Mouse (Mus musculus) ES-Bruce4 (cell line): ENCODE data around the gene Unc119. TPM values are rescaled to one million over a fixed set of nuclear protein-coding genes. Genes with fewer than 3 reads are reported as not detected.

Source experiments
- H3K27ac ChIP-seq: 2 replicates; pipeline ENCODE4 v1.5.1; 2012; ENCODE audit warnings: low read length, inconsistent platforms; ENCODE audit not compliant: insufficient read depth
- H3K27me3 ChIP-seq: 2 replicates; pipeline ENCODE4 v1.6.1; 2012; ENCODE audit warnings: mild to moderate bottlenecking, low read length, inconsistent platforms; ENCODE audit not compliant: control insufficient read depth, poor library complexity, insufficient read depth, severe bottlenecking
- H3K36me3 ChIP-seq: 2 replicates; pipeline ENCODE4 v1.6.1; 2012; ENCODE audit warnings: inconsistent platforms, mild to moderate bottlenecking, low read length, moderate library complexity; ENCODE audit not compliant: control insufficient read depth, poor library complexity, insufficient read depth, severe bottlenecking
- H3K4me1 ChIP-seq: one replicate; pipeline ENCODE4 v1.8.1; 2011; ENCODE audit warnings: low read length; ENCODE audit not compliant: control insufficient read depth, insufficient read depth
- H3K4me3 ChIP-seq: 2 replicates; pipeline ENCODE4 v1.5.1; 2011; ENCODE audit warnings: low read depth, mild to moderate bottlenecking, low read length
- H3K9ac ChIP-seq: 2 replicates; pipeline ENCODE4 v1.6.1; 2012; ENCODE audit warnings: low read depth, mild to moderate bottlenecking, inconsistent platforms; ENCODE audit not compliant: poor library complexity, severe bottlenecking
- H3K9me3 ChIP-seq: replicated peaks from 2 replicates; pipeline ENCODE4 v1.6.1; 2012; ENCODE audit warnings: mild to moderate bottlenecking, low read length, inconsistent platforms; ENCODE audit not compliant: control insufficient read depth, poor library complexity, insufficient read depth, severe bottlenecking
- CTCF ChIP-seq: IDR thresholded peaks from one replicate; pipeline ENCODE4 v1.8.1; 2011; ENCODE audit warnings: low read depth, low read length
- EP300 ChIP-seq: IDR thresholded peaks from 2 replicates; pipeline ENCODE4 v1.6.1; 2011; ENCODE audit warnings: low read depth, low read length; ENCODE audit not compliant: insufficient read depth
- POLR2A ChIP-seq: IDR thresholded peaks from one replicate; pipeline ENCODE4 v1.8.1; 2011; ENCODE audit warnings: low read length; ENCODE audit not compliant: insufficient read depth
- polyA plus RNA-seq: library from polyadenylated mRNA; stranded (reverse); fragments of >200 nt; gene quantifications from 2 replicates; pipeline ENCODE4 v1.2.4, GENCODE M21; 2011; ENCODE audit warnings: low read depth; ENCODE audit not compliant: missing spikeins, insufficient read depth, insufficient read length

Unc119 gene
- polyA plus RNA-seq, 1 experiment: 28.7 TPM

- no peak overlapping the region for H3K27ac ChIP-seq
- no peaks in the 10 kb centered on the region for H3K36me3 ChIP-seq
- H3K9me3 ChIP-seq: no peaks in the 10 kb centered on the region
- H3K4me3 ChIP-seq: peak overlapping the region; percentile 49
- no peaks in the 10 kb centered on the region for H3K4me1 ChIP-seq
- TF ChIP-seq POLR2A: peak; percentile 24
- TF ChIP-seq EP300: no peak
- peak; percentile 86 for TF ChIP-seq CTCF
- H3K27me3 ChIP-seq: no peaks in the 10 kb centered on the region
- H3K9ac ChIP-seq: 0 out of 2 replicates have a peak overlapping the region, but pooled peaks have one; percentile 7
Observed at GRCm38 (mm10) chr11:78397397-78397796, 54.1 kb downstream of the Unc119 start.

GRCm38 (mm10) chr11:78398212-78398611 lies 54.9 kb downstream of the Unc119 start:
- no peak overlapping the region for H3K27ac ChIP-seq

More at GRCm38 (mm10) chr11:78398212-78398611, 54.9 kb downstream of the Unc119 start:
- Histone ChIP-seq H3K9ac (no peak overlapping the region), H3K27me3 (no peaks in the 10 kb centered on the region), H3K4me3 (no peak overlapping the region), H3K4me1 (no peaks in the 10 kb centered on the region), H3K9me3 (no peaks in the 10 kb centered on the region), H3K36me3 (no peaks in the 10 kb centered on the region)
- TF ChIP-seq CTCF (no peak), POLR2A (no peak), EP300 (no peak)

Other genes starting within 250 kb of the Unc119 start
- gene Fam222b, start 248.8 kb upstream of the Unc119 start, polyA plus RNA-seq: 17.5 and 18.1 TPM in 2 replicates
- 87.4 and 99.3 TPM in 2 replicates for gene Traf4, start 177.9 kb upstream of the Unc119 start, polyA plus RNA-seq
- gene Nek8, start 166.8 kb upstream of the Unc119 start, polyA plus RNA-seq: 18.1 and 20.0 TPM in 2 replicates
- gene Tlcd1, start 166.8 kb upstream of the Unc119 start, polyA plus RNA-seq: 12.2 and 13.2 TPM in 2 replicates
- gene Rpl23a, start 159.9 kb upstream of the Unc119 start, polyA plus RNA-seq: 2,740 and 2,914 TPM in 2 replicates
- 33.1 and 36.1 TPM in 2 replicates for gene Rab34, start 155.1 kb upstream of the Unc119 start, polyA plus RNA-seq
- gene Proca1, start 150.1 kb upstream of the Unc119 start, polyA plus RNA-seq: 6.1 and 7.6 TPM in 2 replicates
- gene Sdf2, start 97.7 kb upstream of the Unc119 start, polyA plus RNA-seq: 53.9 and 56.6 TPM in 2 replicates
- 73.2 and 73.4 TPM in 2 replicates for gene Supt6, start 97.5 kb upstream of the Unc119 start, polyA plus RNA-seq
- gene 2610507B11Rik, start 81.7 kb upstream of the Unc119 start, polyA plus RNA-seq: 108 and 112 TPM in 2 replicates
- gene BC030499, start 52.6 kb upstream of the Unc119 start, polyA plus RNA-seq: 0.75 and 1.1 TPM in 2 replicates
- gene Spag5, start 42.0 kb upstream of the Unc119 start, polyA plus RNA-seq: 66.9 and 68.8 TPM in 2 replicates
- gene Aldoc, start 20.5 kb upstream of the Unc119 start, polyA plus RNA-seq: 32.5 and 55.1 TPM in 2 replicates
- 24.2 and 29.5 TPM in 2 replicates for gene Pigs, start 15.1 kb upstream of the Unc119 start, polyA plus RNA-seq
- not detected in 2 replicates for gene Foxn1, start 43.1 kb downstream of the Unc119 start, polyA plus RNA-seq
- gene Slc13a2, start 78.7 kb downstream of the Unc119 start, polyA plus RNA-seq: not detected in 2 replicates
- gene Slc46a1, start 122.2 kb downstream of the Unc119 start, polyA plus RNA-seq: 6.5 and 9.1 TPM in 2 replicates
- gene Sarm1, start 154.3 kb downstream of the Unc119 start, polyA plus RNA-seq: 2.0 and 3.1 TPM in 2 replicates
- gene Vtn, start 155.6 kb downstream of the Unc119 start, polyA plus RNA-seq: not detected in 2 replicates
- gene Sebox, start 160.0 kb downstream of the Unc119 start, polyA plus RNA-seq: not detected in 2 replicates
- gene Tmem199, start 168.7 kb downstream of the Unc119 start, polyA plus RNA-seq: 41.6 and 41.7 TPM in 2 replicates
- 72.1 and 75.3 TPM in 2 replicates for gene Poldip2, start 168.7 kb downstream of the Unc119 start, polyA plus RNA-seq
- gene Tnfaip1, start 192.8 kb downstream of the Unc119 start, polyA plus RNA-seq: 38.2 and 41.2 TPM in 2 replicates
- 30.2 and 40.0 TPM in 2 replicates for gene Ift20, start 192.9 kb downstream of the Unc119 start, polyA plus RNA-seq
- 89.0 and 90.1 TPM in 2 replicates for gene Tmem97, start 207.3 kb downstream of the Unc119 start, polyA plus RNA-seq